Mouse (Mus musculus) layer of hippocampus, postnatal 10 days (tissue): Measurements from ENCODE around the gene Hook2. TPM values are rescaled to one million over a fixed set of nuclear protein-coding genes. Genes with fewer than 3 reads are reported as not detected.

Experiments used
- DNase-seq, 2 experiments: peaks; one replicate each; pipeline ENCODE4 v3.0.0; 2021; ENCODE audit warnings: low spot score in 2 of 2
- total RNA-seq, 2 experiments: library from RNA; stranded (reverse); gene quantifications; 2 replicates each; pipeline ENCODE4 v1.2.3; 2021

Gene Hook2
- total RNA-seq, 2 experiments from 2014 or later: 14.5 to 15.1 TPM

DNA sequence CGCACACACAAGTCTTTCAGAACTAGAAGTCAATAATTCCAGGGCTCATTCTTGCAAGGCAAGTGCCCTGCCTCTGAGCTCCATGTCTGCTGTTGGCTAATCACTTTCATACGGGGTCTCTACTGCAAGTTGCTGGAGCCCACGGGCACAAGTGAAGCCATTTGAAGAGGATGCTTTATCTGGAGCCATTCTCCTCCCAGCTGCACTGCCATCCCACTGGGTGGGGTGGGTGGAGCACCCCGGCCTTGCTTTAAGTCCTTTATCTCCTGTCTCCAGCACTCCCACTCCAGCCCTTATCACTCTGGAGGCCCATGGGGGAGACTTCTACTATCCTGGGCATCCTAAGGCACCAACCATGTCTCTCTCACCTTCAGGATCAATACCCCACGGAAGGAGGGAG, 19.5 kb upstream of the Hook2 start:
- DNase-seq: no peak

DNA sequence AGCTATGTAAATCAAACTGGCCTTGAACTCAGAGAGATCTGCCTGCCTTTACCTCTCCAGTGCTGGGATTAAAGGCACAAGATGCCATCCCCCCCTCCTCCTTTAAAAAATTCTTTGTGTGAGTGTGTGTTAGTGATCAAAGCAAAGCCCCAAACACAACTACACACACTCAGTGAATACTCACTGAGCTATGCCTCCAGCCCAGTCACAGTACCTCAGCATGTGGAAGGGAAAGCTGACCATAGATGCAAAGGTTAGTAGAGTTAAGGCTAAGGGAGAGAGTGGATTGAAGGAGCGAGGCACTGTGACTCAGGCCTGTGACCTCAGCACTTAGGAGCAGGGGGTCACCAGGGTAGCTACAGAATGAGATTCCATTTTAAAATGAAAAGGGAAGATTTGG, 17.3 kb upstream of the Hook2 start:
- DNase-seq: no peak

DNA sequence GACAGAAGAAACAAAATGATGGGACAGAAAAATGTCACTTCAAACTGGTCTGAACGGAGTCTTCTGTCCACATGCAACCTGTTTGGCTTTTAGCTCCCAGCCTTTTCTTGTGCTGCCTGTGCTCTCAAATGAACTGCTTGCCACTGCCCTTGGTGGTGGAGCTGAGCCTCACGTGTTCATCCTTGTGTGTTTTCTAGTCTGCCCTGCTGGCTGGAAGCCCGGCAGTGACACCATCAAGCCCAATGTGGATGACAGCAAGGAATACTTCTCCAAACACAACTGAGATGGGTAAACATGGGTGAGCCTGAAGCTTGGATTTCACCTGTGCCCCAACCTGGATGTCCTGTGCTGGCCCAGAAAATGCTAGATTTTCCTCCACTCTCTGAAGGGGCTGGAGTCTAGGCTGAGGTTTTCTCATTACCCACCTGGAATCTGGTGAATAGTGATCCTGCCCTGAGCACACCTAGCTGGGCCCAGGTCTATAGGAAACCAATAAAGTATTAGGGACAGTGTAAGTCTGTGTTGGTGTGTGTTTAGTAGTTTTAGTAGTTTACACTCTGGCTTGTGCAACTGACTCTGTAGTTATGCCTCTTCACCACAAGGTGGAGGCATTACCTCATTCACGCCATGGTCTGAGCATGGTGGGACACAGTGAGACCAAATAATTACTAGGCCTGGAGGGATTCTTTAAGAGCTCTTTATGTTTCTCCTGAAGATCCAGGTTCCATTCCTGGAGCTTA, 16.4 kb upstream of the Hook2 start:
- DNase-seq: peak in 1 of 2 experiments; percentile 52

DNA sequence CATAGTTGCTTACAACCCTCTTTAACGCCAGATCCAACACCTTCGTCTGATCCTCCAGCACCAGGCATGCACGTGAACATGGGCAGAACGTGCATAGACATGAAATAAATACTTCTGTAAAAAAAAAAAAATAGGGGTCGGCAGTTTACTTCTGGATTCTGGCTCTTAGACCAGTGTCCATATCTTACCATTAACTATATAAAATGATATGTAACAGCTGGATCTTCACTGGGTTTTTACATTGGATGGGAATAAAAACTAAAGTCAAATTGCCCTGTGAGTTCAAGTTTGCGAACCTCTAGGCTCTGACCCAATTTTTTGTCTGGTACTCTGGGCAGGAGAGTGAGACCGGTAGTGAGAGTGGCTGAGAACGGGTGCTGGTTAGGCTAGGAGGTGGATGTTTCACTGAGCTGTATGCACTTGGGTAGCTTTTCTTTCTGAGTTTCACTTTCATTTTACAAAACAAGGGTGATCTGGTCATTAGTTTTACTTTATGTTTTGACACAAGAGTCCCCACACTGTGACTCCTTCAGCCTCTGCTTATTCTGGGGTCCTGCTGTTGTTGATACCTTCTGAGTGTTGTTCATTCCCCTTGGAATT, 15.8 kb upstream of the Hook2 start:
- DNase-seq: no peak

DNA sequence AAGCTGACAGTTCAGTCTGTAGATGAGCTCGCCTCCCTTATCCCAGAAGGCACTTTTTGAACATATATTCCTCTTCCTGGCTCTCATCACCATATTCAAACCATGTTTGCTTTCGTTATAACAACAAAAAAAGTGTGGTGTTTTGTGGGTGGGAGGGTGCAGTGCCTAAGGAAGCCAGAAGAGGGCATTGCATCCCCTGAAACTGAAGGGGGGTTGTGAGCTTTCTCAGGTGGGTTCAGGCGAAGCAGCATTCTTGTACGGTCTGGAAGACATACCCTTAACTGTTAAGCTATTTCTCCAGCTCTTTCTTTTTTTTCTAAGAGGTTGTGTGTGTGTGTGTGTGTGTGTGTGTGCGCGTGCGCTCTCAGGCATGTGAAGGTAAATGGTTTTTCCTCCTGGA, 15.0 kb upstream of the Hook2 start:
- DNase-seq: peak; percentile 74 to 81

DNA sequence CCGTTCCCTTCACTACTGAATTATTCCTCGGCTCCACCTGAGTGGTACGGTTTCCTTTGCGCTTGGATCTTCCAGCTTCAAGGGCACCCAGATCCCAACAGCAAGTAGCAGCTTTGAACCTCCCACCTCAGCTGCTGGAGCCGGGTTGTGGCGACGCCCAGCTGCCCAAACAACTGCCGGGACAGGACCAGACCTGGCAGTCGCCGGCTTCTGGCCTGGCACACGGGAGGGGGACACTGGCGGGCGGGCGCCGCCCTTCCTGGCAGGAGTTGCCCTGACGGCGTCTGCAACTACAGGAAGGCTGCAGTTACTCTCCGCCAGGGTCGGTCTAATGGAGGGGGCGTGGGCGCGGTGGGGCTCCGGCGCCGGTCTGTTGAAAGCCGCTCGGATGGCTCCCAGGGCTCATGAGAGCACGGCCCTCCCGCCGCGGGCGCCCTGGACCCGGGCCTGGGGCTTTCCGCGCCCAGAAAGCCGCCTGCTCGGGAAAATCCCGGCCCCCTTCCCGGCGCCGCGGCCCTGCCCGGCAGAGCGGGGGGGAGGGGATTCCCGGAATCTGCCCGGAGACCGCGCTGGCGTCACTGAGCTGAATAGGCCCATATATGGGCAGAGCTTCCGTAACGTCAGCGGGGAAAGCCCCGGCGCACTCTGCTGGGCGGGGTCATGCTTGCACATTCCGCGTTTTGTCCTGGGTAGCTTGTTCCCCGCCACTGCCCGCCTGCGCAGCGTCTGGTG, 14.2 kb upstream of the Hook2 start:
- peak; percentile 93 to 95 for DNase-seq

DNA sequence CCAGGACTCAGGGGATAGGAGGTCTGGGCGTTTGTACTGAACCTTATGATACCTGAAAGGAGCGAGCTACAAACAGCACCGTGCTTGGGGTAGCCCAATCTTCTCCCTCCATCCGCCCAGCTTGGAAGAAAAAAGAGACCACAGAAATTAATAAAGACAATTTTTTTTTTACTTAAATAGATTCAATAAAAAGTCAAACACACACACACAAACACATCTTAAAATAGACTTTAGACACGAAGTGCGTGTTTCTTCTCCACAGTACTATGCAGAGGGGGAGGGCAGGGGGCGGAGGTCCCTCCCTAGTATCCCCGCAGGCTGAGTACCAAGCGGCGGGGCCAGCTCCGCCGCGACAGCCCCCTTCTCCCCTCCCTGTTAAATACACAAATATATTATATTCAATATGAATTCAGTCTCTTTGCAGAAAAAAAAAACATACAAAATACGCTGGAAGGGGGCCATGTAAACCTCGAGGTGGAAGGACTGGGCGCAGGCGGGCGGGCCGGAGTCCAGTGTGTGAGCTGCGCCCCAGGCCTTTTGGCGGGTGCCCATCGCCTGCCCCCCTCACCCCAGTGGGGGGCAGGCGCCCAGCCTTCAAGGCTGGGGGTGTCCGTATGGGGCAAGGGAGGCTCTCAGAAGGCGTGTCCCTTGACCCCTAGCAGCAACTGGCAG, 13.5 kb upstream of the Hook2 start:
- DNase-seq: no peak

DNA sequence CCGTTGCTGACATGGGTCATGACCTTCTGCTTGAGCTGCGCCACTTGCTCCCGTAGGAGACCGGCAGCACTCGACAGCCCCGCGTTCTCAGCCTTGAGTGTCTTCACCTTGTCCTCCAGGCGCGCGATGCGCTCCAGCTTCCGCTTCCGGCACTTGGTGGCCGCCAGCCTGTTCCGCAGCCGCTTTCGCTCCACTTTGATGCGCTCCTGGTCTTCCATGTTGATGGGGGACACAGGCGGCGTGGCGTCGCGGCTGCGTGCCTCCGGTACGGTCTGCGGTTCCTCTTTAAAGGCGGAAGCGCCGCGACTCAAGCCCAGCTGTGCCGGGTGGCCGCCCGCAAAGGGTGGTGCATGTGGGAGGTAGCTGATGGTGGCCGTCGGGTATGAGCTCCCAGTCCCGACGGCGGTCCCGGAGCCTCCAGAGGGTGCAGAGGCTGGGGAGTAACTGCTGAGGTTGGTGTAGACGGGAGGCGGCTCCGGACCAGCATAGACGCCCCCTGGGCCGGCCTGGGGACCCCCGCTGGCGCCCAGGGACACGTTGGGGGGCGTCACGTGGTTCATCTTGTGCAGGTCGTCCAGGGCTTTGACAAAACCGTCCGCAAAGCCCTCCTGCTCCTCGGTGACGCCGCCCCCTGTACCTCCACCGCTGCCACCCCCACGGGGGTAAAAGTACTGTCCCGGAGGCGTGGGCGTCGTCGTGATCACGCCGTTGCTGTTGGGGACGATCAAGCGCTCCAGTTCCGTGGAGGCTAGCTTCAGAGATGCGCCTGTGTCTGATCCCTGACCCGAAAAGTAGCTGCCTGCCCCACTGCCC, 12.8 kb upstream of the Hook2 start:
- DNase-seq: peak; percentile 56 to 69

DNA sequence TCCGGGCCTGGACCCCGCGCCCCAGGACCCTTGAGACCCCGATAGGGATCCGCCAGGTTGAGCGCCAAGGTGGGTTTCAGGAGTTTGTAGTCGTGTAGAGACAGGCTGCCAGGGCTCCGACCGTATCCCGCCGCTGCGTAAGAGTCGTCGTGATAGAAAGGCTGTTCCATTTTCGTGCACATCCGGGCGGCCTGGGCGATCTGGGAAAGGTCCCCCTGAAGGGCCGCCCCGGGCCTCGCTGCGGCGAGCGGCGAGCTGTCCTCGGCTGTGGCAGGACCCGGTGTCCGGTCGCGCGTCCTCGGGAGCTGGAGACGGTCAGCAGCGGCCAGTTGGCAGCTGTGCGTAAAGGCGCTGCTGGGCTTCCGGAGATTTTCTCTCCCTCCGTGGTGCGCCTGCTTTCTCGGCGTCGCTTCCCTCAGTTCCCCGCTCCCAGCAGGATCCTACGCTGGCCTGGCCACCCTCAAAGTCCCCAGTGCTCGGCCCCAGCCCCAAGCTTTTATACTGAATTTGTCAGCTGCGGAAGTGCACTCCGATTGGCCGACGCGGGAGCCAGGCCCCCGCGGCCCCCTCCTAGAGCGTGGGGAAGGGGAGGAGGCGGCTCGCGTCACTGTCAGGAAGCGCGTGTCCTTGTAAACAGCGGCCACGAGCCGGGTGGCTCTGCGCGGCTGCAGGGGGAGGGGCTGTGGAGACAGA, 12.0 kb upstream of the Hook2 start, which contains the start of gene Junb:
Junb (minus strand) TSS at position 471 of the 693 bp plus-strand sequence.
- DNase-seq: peak; percentile 87 to 93

DNA sequence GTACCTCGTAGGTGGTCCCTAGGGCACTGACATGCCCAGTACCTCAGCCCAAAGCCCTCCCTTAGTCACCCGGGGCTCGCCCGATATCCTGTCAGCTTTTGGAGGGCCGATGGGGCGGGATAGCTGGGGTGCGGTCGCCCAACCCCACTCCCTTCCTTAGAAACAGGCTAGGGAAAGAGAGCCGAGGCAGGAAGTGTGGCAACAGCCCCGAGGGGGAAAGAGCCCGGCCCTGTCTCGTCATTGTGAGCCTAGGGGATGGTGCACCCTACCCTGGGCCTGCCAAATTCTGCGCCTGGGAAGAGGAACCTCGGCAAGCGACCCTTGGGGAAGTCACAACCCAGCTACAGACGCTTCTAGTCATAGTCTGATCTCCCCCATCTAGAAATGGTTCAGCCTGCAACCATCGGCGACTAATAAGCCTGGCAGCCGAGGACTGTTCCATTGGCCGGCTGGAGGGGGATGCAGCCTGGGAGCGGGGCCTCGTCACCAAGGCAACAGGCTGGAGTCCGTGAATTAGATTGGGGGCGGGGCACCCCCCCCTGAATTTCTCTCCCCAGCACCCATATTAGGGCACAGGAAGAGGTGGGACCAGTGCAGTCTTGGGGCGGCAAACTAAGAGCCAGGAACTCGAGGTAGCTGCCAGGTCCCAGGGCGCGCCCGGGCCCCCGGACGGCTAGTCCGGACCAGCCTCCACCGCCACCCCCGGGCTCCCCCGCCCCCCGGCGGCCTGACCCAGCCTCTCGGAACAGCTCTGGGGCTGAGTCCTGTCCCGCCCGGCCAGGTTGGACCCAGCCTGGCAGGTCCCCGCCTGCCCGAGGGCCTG, 10.6 kb upstream of the Hook2 start:
- peak; percentile 89 to 92 for DNase-seq

DNA sequence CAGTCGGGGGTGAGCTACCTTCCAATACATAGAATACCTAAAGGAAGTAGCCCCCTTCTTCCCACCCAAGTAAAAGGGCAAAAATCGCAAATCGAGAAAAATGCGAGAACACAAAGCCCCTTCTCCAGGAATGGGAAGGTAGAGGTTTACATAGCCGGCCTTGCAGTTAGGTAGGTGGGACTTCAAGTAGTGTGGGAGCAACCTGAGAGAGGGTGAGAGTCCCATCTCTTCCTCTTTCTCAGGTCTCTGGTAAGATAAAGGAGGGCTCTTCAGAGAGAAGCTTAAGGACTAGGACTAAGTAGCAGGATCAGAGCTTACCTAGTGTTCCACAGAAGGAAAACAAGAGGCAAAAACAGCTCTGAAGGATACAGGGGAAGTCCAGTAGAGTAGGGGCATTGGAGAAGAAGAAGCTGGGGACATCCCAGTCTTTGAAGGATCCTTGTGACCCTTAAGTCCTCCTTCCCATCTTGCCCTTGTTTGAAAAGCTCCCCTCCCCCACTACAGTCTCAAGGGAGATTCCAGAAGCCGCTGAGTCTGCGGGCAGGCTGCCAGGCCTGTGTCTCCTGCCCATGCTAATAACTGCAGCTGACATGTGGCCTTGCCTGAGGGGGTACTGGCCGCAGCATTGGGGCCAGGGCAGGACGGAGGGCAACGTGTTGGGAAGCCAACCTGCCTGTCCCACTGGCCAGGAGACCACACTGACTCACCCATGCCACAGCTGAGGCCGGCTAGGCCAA, 9.6 kb upstream of the Hook2 start:
- peak; percentile 62 to 73 for DNase-seq

DNA sequence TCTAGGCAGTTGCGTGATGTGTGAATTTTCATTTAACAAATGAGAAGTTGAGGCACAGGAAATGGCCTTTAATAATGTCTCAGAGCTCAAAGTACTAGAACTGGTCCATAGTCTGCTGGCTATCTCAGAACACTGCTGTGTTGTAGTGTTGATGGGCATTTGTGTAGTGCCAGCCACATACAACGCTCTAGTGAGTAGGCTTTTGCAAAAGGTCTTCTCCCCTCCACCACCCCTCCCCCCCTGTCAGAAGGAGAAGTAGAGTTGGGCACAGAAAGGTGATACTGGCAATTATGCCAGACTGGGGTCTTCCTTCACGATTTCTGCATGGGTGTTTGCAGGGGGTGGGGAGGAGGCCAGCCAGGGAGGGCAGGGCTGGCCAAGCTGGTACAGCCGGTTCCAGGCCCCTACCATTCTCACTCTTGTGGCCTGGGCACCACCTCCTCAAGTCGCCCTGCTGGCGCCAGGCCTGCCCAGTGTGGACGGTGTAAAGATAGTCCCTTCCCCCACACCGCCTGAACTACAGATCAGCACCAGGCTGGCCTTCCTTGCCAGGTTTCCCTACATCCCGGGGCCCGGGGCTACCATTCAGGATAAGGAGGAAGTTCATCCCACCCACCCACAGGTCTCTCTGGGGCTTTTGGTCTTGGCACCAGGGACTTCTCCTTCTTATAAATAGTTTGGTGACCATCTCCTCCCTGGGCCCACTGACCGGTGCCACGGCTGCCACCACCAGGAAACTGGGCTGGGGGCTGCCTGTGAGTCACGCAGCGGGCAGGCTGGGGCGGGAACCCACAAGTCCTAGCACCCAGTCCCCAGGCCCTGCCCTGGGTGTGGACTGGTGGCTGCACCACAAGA, 8.5 kb upstream of the Hook2 start:
- no peak for DNase-seq

DNA sequence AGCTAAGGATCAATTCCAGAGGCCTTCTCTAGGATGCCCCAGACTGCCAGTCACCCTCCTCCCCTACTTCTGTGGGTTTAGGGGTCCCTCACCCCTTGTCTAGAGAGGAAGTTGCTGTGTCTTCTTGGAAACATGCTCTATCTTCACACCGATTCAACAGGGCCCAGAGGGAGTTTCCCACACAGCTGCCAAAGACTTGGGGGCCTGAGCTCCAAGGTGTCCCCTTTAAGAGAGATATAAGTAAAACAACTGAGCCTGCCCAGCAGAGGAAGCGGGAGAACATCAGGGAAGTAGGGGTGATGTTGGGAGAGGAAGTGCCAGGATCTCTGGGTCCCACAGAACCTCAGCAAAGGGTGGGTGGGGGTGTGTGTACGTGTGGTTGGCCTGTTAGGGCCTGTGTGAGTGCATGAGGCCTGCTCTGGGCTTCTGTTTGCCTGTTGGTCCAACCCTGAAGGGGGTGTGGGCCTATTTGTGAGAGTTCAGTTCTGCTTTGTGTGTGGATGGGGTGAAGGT, 7.8 kb upstream of the Hook2 start:
- no peak for DNase-seq

DNA sequence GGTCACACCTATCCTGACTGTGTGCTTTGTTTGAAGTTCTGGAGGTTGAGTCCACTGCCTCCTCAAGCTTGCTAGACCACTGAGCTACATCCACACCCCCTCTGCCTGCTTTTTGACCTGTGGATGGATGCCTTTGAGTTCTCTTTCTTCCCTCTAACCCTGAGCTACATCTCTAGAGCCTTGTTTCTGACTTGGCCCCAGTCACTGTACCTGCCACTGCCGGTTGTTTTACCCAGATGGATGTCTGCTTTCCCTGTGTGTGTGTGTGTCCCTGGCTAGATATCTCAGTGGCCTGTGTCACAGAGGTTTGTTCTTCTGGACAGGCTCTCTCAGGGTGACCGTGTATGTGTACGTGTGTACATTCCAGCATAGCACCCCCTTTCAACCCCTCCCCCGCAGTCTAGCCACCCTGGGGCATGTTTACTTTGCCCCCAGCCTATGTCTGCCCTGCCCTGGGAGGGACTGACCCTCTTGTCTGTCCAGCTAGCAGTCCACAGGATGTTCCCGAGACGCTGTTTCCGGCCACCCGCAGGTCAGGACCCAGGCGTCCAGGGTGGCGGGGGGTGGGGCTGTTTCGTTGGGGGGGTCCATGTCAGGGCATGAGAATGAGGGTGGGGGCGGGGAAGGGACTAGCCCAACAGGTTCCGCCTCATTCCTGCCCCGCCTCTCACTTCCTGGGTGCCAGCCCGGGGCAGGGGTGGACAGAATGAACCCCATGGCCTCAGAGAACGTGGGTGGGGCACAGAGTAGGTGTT, 5.9 kb upstream of the Hook2 start:
- DNase-seq: no peak

DNA sequence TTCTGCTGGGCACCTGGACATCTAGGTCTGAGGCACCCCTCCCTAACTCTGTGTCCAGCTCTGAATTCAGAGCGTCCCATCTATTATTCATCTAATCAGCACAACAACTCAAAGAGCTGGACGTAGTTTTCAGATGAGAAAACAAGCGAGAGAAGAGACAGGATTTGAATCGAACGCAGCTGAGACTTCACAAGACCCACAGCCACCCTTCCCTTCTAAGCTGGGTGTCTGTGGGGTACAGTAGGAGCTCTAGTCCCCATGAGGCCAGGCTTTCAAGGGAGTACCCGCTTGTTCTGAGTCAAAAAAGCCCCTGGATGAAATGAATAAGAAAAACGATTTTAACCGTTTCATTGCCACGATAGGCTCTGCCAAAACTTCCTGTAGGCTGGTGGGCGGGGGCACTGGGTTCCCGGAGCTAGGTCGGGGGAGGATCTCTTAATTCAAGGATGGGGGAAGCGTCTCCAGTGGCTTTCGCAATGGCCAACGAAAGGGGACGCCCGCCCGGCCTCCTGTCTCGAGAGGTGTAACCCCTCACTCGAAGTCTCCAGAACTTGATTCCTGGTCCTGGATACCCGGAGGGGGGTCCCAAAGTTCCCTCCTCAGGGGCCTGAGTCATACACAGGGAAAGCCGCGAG, 5.2 kb upstream of the Hook2 start:
- DNase-seq: no peak

DNA sequence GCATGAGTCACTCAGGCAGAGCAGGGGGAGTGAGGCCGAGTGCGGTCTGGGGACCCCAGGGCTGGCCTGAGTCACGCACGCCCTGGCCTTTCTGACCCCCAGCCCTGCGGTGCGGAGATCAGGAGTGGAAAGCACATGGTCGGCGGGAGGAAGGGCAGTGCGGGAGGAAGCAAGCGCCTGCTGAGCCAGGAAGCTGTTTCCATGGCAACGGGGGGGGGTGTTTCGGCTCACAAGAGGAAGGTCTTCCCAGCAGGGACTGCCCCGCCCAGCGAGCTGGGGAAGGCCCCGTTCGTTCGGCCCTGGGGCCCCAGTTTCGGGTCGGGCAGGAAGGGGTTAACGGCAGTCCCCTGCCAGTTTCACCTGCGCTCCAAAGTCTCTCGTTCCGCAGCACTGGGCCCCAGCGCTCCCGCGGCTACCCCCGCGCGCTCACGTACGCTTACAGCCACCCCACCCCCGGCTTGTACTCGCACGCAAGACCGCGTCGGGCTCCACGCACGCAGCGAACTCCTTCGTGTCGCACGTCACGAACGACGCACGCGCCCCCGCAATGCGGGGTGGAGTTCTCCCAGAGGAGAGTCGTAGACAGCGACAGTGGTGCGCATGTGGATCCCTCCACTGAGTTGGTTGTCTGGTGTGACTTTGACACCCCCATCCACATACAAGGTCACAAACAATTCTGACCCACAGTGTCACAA, 4.6 kb upstream of the Hook2 start:
- peak; percentile 84 to 88 for DNase-seq
